Mouse (Mus musculus): ENCODE measurements at regions not wholly inside any gene's neighbourhood (a gene's known extent, or its start where the extent isn't known, plus 50 kb on each side); places are given as distances from the start of the nearest gene placed in this dataset.

DNA sequence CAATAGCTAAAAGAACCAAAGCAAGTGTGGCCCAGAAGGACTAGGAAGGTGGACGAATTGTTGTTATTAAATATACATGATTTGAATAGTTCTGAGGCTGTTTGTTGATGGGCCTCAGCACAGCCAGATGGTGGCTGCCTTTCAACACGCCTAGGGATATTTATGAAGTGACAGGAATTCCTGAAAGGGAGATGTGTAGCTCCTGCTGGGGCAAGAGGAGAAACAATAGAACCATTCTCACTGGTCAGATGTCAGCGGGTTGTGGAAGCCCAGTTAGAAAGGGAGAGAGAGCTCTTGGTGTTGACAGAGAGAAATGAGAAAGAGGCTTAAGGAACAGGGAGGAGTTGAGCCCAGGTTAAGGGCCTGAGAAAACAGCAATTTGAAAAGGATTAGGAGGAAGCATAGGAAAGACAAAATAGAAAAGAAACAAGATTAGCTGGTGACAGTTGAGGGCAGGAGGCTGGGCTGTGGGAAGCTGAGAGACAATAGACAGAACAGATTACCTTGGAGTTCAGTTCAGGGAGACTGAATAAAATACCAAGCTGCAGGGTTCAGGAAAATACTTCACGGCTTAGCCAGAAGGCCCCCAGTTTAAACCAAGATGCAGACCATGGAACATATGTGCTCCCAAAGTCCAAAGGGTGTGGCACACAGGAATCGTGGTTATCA lies 174.7 kb upstream of the Ptbp2 start:
- peak; percentile 36 for DNase-seq (ENCODE audit: low read depth)

DNA sequence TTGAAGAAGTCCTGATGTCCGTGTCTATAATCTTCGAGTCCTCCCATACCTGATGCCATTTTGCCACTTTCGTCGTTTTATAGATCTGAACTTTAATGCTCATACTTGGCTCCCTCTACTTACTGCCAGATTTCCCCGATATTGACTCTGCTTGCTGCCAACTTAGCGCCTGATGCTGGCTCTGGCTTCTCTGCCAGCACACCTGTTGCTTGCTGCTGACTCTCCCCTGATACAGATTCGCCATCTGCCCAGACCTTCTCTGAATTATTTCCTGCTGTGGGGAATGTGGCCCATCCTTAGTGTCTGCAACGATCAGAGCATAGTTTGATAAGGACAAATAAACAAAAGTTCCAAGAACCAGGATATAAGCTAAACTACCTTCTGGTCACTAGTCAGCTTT lies 173.3 kb upstream of the Ptbp2 start:
- DNase-seq (ENCODE audit: low read depth), result no peak

DNA sequence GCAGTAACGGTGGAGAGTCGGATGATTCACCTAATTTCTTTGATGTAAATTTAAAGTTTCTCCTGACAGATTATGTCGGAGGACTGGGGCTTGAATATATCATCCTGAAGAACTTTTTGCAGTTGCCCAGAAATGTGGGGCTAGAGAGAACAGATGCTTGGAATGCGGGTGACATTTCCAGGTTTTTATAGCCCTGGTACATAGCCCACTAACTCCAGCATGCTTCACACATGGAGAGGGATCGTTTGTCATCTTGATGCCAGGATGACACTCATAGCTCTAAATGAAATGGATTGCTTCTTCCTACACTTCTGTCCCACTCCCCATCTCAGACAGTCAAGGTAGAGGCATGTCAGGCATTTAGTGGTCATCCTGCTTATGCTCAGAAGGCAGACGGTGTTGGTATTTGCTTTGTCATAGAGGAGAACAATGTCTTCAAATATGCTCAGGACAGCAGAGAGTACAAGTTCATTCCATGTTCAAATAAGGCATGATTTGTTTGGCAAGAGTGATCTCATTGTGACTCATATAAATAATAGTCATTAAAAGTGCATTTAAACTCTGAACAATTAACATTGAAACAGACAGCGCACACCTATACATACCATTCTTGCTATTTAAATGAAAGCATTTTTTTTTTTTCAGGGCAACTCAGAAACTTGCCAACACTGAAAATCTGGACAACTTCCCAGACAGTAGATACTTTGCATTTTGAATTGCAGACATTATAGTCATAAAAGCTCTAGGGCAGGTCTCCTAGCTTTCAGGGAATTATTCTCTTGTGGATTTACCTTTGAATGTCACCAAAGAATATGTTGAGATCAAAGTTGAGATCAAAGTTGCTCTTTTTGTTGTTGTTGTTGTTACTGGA lies 171.7 kb upstream of the Ptbp2 start:
- peak; percentile 60 for DNase-seq (ENCODE audit: low read depth)

DNA sequence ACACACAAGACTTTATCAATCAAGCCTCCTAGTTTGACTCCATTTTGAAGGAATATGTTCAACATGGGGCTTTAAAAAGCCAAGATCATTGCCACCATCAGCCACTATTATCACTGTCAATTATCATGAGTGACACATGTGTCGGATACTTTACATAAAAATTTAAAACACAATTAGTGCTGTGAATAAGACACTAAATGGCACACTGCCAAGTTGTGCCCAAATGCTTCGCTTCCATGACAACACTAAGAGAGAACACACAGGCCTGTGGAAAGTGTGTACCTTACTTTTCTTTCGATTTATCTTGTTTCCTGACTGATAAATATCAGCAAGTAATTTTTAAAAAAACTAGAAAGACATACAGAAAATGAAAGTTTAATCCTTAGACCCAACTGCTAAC lies 166.5 kb upstream of the Ptbp2 start:
- no peak for DNase-seq (ENCODE audit: low read depth)

DNA sequence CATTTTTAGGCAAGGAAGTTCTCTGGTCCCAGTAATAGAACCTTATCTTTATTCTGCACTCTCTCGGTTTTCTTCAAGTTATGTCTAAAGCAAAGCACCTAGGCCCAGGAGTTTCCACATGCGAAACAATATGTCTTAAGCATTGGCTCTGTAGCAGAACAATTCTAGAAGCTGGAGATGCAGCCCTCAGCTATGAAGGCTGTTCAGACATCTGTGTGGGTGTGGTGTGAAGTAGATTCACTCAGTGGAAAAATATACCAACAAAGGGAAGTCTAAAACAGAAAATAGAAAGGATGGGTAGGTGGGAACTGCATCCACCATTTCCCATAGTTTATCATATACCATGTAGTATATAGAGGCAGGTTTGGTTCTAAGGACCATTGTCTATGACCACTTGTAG lies 165.8 kb upstream of the Ptbp2 start:
- DNase-seq (ENCODE audit: low read depth), result no peak

DNA sequence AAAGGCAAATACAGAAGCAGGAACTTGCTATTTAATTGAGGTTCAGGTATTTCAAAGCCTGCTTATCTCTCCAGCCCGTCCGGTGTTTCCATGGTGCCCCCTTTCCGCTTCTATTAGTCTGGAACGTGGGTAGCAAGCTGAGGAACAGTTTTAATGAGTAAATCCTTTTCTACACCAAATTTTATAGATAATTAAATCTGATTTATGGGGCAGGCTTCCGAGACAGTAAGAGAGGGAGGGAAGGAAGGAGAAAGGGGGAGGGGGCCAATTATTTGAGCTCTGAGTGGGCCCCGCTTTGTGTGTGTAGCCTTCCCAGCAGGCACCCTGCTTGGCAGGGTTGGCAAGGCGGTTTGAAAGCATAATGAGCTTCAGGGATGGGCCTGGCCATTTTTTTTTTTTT lies 165.4 kb upstream of the Ptbp2 start:
- no peak for DNase-seq (ENCODE audit: low read depth)

DNA sequence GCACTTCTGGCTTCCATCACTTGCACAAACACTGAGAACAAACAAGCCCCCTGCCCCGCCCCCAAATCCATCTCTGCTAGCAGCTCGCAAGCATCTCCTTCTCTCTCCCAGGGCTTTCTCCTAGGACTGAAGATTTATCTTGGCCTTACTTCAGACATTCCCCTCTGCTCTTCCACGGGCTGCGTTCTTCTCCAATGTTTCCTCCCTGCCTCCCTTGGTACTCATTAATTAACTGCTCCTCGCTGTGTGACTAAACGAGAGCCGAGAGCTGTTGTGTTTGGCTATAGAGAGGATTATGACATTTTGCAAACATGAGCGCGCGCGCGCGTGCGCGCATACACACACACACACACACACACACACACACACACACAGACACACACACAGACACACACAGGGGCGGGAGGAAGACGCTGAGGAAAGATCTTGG lies 164.8 kb upstream of the Ptbp2 start:
- DNase-seq (ENCODE audit: low read depth), result no peak

DNA sequence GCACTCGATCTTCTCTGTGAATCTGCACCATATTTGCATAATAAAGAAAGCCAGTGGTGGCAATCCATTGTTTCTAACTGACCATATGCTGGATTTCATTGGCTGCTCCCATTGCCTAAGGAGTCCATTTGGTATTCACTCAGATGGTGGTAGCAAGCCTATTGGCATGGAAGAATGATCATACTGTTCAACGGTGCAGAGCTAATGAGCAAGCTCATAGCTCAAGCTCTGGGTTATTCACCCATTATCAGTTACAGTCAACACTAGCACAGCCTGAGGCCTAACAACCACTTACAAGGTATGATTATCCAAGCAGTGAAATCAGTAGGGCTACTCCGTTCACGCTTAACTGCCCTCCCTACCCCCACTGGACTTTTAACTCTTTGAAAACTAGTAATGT lies 162.9 kb upstream of the Ptbp2 start:
- DNase-seq (ENCODE audit: low read depth), result no peak

DNA sequence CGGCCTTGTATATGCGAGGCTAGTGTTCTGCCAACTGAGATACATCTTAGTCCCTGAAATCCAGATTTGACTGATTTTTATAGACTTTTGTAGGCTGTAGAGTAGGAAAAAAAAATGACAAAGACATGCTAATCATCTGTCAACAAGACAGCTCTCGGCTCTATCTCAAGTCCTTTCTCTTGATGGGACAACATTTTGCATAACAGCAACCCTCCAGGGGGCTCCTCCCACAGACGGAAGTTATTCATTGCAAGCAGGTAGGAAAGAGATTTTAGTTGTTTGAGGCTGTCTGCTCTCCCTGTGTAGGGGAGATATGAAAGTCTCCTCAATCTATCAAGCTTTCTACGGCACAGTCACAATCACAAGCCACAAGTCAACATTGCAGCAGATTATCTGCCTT lies 159.8 kb upstream of the Ptbp2 start:
- DNase-seq (ENCODE audit: low read depth), result no peak

DNA sequence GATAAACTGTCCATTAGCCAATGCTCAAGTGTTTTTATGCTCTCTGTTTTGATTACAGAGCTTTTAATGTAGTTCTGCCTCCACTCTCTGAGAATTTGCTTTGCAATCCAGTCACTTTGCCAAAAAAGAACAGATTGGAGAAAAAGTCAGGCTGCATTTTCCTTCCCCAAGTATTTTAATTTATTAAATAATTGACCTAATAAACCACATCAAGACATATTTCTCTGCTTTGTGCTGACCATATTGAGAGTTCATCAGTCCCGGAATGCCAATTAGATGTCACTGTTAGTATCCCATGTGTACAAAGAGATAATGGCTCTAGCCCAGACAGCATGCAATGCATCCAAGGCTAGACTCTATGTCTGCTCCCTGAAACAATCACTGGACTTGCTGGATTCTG lies 154.8 kb upstream of the Ptbp2 start:
- no peak for DNase-seq (ENCODE audit: low read depth)

DNA sequence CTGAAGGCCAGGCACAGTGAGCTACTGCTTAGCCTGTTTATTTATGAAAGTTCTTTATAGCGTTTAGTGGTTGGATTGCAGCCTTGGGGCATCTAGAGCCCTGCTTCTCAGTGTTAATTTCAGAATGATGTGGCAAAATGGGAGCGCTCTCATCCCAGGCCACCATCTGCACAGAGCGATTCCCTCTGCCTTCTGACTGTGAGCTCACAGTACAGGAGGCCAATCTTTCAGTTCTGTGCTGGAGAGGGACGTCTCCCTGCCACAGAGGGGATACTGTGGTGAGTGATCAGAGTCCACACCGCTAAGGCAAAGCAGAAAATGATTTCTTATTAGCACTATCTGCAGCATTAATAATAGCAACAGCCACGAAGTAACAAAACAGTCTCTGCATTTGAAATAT lies 154.2 kb upstream of the Ptbp2 start:
- DNase-seq (ENCODE audit: low read depth), result no peak

DNA sequence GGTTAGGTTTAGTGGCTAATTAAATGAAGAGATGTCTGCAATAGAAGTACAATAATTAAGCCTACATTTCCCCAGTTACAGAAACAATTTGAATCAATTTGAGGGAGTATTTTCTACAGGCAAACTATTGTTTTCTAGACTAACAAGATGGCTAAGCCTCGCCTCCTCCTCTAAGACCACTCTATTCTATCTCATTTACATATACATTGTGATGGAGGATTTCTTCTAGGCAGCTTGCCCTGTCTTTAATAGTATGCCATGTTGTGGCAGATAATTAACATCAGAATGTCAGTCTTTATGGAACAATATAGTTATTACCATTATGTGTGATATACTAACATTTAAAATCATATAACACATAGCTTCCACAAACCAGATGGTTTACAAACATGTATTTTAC lies 152.3 kb upstream of the Ptbp2 start:
- no peak for DNase-seq (ENCODE audit: low read depth)

DNA sequence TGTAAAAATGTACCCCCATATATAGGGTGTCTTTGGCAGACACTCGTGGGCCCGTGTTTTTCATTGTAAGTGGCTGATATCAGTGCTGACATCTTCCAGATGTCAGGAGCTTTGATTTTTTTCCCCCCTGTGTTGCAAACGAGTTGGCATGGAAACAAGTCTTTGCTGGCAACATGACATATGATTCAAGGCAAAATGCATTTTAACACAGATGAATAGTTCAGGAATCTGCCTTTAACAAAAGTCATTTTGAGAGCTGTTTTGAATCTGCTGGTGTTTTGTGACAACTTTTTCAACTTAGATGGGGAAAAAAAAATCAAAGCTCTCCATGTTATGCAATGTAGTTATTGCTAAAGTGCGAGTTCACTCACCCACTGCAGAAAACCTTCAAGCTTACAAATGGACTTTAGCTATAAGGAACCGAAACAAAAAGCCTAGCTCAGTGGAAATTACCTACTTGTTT lies 148.8 kb upstream of the Ptbp2 start:
- peak; percentile 94 for DNase-seq (ENCODE audit: low read depth)

DNA sequence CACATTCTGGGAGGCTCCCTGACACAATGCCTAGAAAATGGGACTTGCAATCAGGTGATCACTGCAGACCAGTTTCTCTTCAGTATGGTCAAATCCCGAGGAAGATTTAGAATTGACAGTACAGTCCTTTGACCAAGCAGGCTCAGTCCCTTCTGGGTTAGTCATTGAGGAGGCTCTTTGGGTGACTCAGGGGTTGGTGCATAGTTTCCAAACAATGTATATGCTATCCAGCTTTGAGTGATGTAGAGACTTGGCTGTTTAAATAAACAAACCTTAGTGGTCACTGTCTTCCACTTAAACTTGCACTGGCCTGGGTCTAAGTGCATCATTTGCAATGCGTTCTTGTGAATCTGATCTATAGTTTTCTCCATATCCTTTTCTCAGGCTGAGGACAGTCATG lies 144.0 kb upstream of the Ptbp2 start:
- DNase-seq (ENCODE audit: low read depth), result peak; percentile 57

DNA sequence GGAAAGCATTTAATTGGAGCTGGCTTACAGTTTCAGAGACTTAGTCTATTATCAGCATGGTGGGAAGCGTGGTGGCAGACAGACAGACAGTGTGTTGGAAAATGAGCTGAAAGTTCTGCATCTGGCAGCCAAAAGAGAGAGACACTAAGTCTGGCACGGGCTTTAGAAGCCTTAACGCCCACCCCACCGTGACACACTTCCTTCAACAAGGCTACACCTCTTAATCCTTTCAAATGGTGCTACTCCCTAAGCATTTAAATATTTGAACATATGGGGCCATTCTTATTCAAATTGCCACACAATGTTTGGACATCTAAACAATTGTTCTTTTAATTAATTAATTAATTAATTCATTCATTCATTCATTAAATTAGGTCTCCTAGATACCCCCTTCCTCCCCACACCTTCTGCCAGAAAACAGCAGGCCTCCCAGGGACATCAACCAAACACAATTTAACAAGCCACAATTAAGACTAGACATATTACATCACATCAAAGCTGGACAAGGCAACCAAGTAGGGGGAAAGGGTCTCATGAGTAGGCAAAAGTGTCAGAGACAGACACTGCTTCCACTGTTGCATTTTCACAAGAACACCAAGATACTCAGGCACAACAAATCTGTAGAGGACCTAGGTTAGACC lies 135.4 kb upstream of the Ptbp2 start:
- no peak for DNase-seq (ENCODE audit: low read depth)

DNA sequence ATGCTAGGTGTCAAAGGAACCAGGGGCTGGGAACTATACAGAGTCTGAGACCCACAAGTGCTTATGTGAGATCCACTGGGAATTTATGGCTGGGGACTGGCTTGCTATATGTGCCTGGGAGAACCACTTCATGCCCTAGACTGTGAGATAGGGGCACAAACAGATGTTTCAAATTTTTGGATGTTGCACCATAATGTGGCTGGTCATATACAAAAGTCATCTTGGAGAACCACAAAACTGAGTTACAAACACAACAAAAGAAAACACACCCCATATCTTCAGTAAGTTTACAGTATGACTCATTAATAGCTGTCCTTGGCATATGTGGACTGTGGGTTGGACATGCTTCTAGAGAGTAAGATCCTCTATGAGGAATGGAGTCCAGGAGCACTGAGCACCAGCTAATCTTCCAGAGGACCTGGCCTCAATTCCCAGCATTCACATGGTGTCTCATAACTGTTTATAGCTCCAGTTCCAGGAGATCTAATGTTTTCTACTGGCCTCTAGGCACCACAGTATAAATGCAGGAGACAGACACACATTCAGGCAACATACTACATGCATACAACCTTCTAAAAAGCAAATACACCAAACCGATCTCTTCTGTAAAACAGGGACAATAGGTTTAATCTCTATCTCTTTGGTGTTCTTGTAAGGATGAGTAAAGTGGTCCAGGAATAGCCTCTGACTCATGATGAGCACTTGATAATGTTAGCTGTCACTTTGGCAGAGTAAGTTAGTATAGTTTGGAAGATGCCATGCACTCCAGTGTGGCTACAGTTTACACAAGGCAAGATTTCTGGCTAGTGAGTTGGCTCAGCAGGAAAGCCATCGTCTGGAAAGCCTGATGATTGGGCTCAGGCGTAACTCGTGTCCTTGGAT lies 132.0 kb upstream of the Ptbp2 start:
- DNase-seq (ENCODE audit: low read depth), result peak; percentile 74

DNA sequence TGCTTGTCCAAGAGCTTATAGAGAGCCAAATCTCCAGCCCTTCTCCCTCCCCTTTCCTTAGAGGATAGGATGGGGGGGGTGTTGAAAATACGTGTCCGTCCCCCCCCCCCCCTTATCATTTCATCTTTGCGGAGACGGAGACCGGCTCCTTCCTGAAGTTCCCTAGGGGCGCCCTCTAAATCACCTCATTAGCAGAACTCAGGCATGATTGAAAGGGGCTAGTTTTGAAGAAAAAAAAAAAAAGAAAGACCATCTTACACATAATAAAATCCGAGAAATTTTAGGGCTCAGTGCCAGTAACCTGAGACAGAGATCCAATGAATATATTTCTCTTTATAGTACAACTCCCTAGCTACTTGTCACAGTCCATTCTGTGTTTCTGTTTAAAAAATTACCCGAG lies 127.3 kb upstream of the Ptbp2 start:
- no peak for DNase-seq (ENCODE audit: low read depth)

DNA sequence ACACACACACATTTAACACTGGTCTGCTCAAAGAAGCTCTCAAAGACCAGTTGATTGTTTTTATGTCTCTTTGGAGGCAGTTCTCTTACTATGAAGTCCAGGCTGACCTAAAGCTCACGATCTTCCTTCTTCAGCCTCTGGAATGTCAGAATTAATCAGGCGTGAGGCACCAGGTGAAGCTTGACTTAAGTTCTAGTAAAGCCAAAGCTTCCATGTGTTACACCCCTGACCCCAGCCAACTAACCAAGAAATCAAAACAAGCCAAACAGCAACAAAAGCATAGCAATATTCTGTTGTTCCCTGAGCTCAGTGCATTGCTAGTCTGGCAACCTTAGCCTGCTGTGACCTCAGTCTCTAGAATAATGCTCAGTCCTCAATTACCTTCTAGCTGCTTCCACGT lies 120.0 kb upstream of the Ptbp2 start:
- DNase-seq (ENCODE audit: low read depth), result no peak

DNA sequence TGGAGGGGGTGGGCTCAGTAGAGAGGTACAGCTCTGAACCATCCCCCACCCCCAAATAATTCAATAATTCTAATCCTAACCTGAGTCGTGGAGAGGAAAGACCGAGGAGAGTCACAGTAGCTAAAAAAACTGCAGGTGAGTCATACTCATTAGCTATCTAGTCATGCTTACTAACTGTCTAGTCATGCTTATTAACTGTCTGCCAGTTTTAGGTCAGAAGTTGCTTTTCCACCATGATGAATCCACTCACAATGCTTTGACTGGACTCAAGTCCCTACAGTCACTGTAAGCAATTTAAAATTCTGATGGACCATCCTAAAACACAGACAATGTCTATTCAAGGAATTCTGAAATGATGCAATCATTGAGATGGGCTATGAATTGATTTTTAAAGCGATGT lies 110.9 kb upstream of the Ptbp2 start:
- no peak for DNase-seq (ENCODE audit: low read depth)

DNA sequence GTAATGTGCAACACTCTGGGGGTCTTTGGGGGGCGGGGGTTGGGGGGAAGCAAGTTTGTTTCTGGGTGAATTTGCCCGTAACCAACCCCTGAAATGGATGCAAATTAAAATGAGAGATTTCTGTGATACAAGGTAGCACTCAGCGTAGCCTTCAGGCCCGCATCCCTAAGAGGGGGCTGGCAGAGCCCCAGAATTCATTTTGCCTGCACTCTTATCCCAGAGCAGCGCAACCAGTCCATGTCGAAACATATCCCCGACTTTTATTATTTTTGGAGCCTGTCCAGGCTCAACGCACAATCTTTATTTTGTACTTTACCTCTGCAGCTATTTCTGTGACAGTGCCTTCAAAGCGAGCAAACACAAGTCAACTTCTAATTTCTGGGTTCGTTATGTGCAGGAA lies 109.8 kb upstream of the Ptbp2 start:
- peak; percentile 55 for DNase-seq (ENCODE audit: low read depth)

DNA sequence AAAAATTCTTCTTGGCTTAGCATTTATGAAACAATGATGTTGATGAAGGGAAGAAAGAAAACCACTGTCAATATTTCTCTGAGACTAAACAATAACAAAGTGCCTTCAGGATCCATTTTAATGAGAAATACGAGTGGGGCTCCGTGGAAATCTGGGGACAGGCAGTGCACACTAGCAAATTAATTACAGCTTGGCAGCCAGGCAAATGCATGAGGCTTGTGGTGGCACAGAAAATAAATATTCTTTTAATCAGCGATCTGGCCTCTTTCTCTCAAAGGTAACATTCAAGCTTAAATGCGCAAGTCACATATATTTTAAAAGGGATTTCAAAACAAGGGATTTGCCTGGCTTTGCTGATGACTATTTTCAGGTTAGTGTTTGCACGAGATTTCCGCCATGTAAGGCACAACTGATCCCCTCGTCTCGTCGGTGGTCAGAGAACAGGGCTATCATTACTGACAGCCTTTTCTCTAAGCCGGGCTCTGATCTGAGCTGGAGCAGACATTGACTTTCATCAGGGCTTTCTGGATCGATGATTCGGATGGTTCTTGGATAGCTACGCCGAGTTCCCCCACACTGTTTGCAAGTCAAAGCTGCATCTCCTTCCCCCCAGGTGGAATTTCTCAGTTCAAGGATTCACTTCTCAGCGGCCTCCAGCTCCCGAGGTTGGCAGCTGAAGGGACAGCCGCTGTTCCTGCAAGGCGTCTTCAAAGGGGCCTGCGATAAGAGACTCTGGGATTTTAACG lies 109.1 kb upstream of the Ptbp2 start:
- DNase-seq (ENCODE audit: low read depth), result no peak
